Mouse (Mus musculus): ENCODE data around the gene Gm10553. TPM values are rescaled to one million over a fixed set of nuclear protein-coding genes. Genes with fewer than 3 reads are reported as not detected.
"Not testable (repeated sequence)": the region's sequence is repeated elsewhere in the genome, so short reads cannot be mapped to it uniquely, and the experiment has no call there.

The Gm10553 gene
- polyA plus RNA-seq, 1 experiment from 2014 or later = not detected

- ATAC-seq (ENCODE audit: low read depth) = not testable (repeated sequence)
These were observed 6.0 kb downstream of the Gm10553 start for GRCm38 (mm10) chr1:85106013-85106412.

GRCm38 (mm10) chr1:85109753-85110152 is 9.8 kb downstream of the Gm10553 start, which contains the start of gene A530032D15Rik:
Gene A530032D15Rik (minus strand): TSS chr1:85109853.
- not testable (repeated sequence) for H3K9ac ChIP-seq (ENCODE audit: low read length); H3K27me3 ChIP-seq (ENCODE audit: control insufficient read depth, insufficient read depth, low read depth, low read length); H3K9me3 ChIP-seq (ENCODE audit: control insufficient read depth, low read length); H3K27ac ChIP-seq (ENCODE audit: low read length); H3K4me1 ChIP-seq (replicated peaks; ENCODE audit: control insufficient read depth, insufficient read depth, low read length); H3K4me2 ChIP-seq (ENCODE audit: low read depth, low read length); H3K36me3 ChIP-seq (ENCODE audit: control insufficient read depth, insufficient read depth, low read length); ATAC-seq (ENCODE audit: low read depth); H3K4me3 ChIP-seq (ENCODE audit: low read length)
- no CpG with 5 or more reads among the region's 7 CpGs for WGBS

More at GRCm38 (mm10) chr1:85106013-85106412, 6.0 kb downstream of the Gm10553 start:
- not testable (repeated sequence) for H3K4me3 ChIP-seq (ENCODE audit: low read length); H3K27ac ChIP-seq (ENCODE audit: low read length); H3K36me3 ChIP-seq (ENCODE audit: control insufficient read depth, insufficient read depth, low read length); H3K9me3 ChIP-seq (ENCODE audit: control insufficient read depth, low read length); H3K4me2 ChIP-seq (ENCODE audit: low read depth, low read length); H3K4me1 ChIP-seq (replicated peaks; ENCODE audit: control insufficient read depth, insufficient read depth, low read length); H3K9ac ChIP-seq (ENCODE audit: low read length); H3K27me3 ChIP-seq (ENCODE audit: control insufficient read depth, insufficient read depth, low read depth, low read length)
- 69% methylated on average over 5 of the region's 6 CpGs for WGBS

DNA sequence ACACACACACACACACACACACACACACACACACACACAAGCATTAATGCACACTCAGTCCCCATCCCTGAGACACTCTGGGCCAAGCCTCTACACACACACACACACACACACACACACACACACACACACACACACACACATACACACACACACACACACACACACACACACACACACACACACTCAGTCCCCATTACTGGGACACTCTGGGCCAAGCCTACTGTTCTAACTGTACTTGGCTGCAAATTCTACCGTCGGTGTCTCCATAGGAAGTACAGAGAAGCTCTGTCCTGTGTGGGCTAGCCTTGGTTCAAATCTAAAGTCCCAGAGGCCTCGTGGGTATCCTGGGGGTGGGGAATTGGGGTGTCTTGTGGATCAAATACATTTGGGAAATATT is 10.9 kb downstream of the Gm10553 start:
- ATAC-seq (ENCODE audit: low read depth) = not testable (repeated sequence)
- WGBS = 80% methylated on average over 2 of the region's 3 CpGs

DNA sequence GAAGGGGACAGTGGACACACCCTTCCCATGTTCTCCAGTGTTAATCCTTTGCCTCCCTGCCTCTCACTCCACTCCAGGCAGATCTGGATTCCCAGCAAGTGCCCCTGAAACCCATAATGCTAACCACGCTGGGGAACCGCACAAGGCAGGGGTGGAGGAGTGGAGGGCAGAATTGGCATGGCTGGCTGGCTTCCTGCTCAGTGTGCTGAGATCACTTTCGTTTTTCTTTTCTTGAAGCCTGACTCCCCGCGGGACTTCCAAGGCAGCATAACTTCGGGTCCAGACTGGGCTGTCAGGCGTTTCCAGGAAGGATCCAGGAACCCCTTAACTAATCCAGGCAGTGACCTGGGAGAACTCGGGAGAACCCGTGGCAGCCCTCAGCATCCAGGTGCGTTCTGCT is 11.6 kb downstream of the Gm10553 start:
- H3K9me3 ChIP-seq (ENCODE audit: control insufficient read depth, low read length); ATAC-seq (ENCODE audit: low read depth); H3K27me3 ChIP-seq (ENCODE audit: control insufficient read depth, insufficient read depth, low read depth, low read length); H3K9ac ChIP-seq (ENCODE audit: low read length); H3K27ac ChIP-seq (ENCODE audit: low read length); H3K4me2 ChIP-seq (ENCODE audit: low read depth, low read length); H3K4me1 ChIP-seq (replicated peaks; ENCODE audit: control insufficient read depth, insufficient read depth, low read length); H3K4me3 ChIP-seq (ENCODE audit: low read length); H3K36me3 ChIP-seq (ENCODE audit: control insufficient read depth, insufficient read depth, low read length): not testable (repeated sequence)
- WGBS = 60% methylated on average over 7 of the region's 10 CpGs

More for the DNA sequence above, 10.9 kb downstream of the Gm10553 start:
- not testable (repeated sequence) for H3K4me1 ChIP-seq (replicated peaks; ENCODE audit: control insufficient read depth, insufficient read depth, low read length); H3K27me3 ChIP-seq (ENCODE audit: control insufficient read depth, insufficient read depth, low read depth, low read length); H3K9me3 ChIP-seq (ENCODE audit: control insufficient read depth, low read length); H3K27ac ChIP-seq (ENCODE audit: low read length); H3K36me3 ChIP-seq (ENCODE audit: control insufficient read depth, insufficient read depth, low read length); H3K4me3 ChIP-seq (ENCODE audit: low read length); H3K9ac ChIP-seq (ENCODE audit: low read length); H3K4me2 ChIP-seq (ENCODE audit: low read depth, low read length)

DNA sequence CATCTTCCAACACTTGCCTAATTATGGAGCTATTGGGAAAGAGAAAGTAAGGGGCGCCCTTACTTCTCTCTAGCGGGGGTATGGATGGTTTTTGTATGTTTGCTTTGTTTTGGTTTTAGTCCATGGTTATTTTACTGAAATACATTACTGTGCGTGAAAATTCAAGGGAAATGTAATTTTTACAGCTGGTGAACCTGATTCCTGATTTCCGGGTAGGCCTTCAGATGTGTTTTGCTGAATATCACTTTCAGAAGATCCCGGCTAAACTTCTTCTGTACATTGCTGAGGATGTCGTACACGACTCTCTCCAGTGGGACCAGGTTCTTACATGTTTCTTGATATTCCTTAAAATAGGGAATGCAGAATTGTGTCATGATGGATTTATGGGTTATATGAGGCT is 12.3 kb downstream of the Gm10553 start:
- H3K27me3 ChIP-seq (ENCODE audit: control insufficient read depth, insufficient read depth, low read depth, low read length); H3K4me1 ChIP-seq (replicated peaks; ENCODE audit: control insufficient read depth, insufficient read depth, low read length); H3K27ac ChIP-seq (ENCODE audit: low read length); H3K9ac ChIP-seq (ENCODE audit: low read length); H3K4me2 ChIP-seq (ENCODE audit: low read depth, low read length); H3K4me3 ChIP-seq (ENCODE audit: low read length); H3K36me3 ChIP-seq (ENCODE audit: control insufficient read depth, insufficient read depth, low read length); ATAC-seq (ENCODE audit: low read depth); H3K9me3 ChIP-seq (ENCODE audit: control insufficient read depth, low read length): not testable (repeated sequence)
- WGBS = 85% methylated on average over 7 of the region's 7 CpGs

DNA sequence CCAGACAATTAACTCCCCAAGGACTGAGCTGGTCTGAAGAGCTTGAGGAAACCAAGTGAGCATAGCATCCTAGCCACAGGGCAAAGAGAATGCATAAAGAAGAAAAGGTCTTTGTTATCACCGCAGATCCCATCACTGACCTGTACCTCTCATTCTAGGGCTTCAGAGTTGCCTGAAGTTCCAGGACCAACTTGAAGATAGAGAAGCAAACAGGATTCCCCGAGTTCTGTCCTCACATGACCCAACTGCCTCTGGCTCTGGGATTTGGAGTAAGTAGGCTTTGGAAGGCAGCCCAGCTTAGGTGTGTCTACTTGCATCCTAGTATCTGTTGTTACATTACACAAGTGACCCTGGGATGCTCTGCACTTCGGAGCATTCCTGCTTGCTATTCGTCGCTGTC is 12.9 kb downstream of the Gm10553 start:
- not testable (repeated sequence) for H3K4me3 ChIP-seq (ENCODE audit: low read length); H3K27ac ChIP-seq (ENCODE audit: low read length); H3K4me1 ChIP-seq (replicated peaks; ENCODE audit: control insufficient read depth, insufficient read depth, low read length); H3K4me2 ChIP-seq (ENCODE audit: low read depth, low read length); H3K36me3 ChIP-seq (ENCODE audit: control insufficient read depth, insufficient read depth, low read length); H3K9me3 ChIP-seq (ENCODE audit: control insufficient read depth, low read length); ATAC-seq (ENCODE audit: low read depth); H3K9ac ChIP-seq (ENCODE audit: low read length); H3K27me3 ChIP-seq (ENCODE audit: control insufficient read depth, insufficient read depth, low read depth, low read length)
- WGBS = 61% methylated on average over 2 of the region's 5 CpGs

DNA sequence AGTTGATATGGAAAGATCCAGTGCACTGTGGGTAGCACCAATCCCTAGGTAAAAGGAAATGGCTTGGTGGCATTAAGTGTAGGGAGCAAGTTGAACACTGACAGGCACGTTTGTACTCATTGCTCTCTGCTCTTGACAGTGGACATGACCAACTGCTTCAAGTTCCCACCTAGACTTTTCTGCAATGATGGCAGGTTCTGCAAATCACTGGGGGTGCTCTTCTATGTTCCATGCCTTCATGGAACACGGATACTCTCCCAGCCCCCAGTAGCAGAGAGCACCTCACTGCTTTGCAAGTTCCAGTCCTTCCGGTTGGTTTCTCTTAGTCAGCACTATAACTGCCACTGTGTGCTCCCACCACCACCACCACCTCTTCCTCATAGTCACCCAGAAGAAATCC is 14.1 kb downstream of the Gm10553 start:
- H3K9me3 ChIP-seq (ENCODE audit: control insufficient read depth, low read length); H3K4me2 ChIP-seq (ENCODE audit: low read depth, low read length); H3K36me3 ChIP-seq (ENCODE audit: control insufficient read depth, insufficient read depth, low read length); H3K9ac ChIP-seq (ENCODE audit: low read length); H3K4me1 ChIP-seq (replicated peaks; ENCODE audit: control insufficient read depth, insufficient read depth, low read length); H3K4me3 ChIP-seq (ENCODE audit: low read length); H3K27ac ChIP-seq (ENCODE audit: low read length); H3K27me3 ChIP-seq (ENCODE audit: control insufficient read depth, insufficient read depth, low read depth, low read length): not testable (repeated sequence)
- ATAC-seq (ENCODE audit: low read depth) = 0 out of 2 replicates have a peak, but pooled peaks have one; percentile 28
- 79% methylated on average over 3 of the region's 3 CpGs for WGBS

DNA sequence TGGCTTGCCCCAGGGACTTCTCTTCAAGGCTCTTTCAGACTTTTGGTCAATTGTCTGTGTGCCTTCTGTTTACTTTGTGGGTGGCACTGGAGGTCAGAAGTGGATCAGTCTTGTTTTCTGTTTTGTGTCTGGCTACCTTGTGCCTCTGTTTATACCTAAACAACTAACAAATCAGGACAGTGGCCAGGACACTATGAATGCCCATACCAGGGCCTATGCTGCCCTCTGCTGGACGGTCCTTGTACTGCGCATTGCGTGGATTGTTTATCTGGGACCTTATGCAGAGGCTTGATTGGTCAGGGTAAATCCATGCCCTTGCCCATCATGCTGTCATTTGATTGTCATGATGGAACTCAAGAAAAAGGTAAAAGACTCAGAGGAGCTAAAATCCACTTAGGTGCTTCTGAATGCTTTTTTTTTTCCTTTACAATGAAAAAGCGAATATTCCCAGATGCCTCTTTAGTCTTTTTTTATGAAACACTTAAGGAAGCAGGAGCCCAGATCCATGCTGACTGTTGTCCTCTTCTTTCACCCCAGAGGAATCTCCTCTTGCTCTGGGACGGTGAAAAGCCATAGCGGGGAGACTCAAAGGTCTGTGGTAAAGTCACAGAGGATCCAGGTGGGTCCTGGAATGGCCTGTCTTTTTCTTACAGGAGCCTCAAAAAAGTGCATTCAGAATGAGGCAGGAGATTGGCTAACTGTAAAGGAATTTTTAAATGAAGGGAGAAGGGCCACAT is 14.9 kb downstream of the Gm10553 start:
- not testable (repeated sequence) for H3K4me3 ChIP-seq (ENCODE audit: low read length); H3K9ac ChIP-seq (ENCODE audit: low read length); H3K4me1 ChIP-seq (replicated peaks; ENCODE audit: control insufficient read depth, insufficient read depth, low read length); H3K9me3 ChIP-seq (ENCODE audit: control insufficient read depth, low read length); H3K27ac ChIP-seq (ENCODE audit: low read length); ATAC-seq (ENCODE audit: low read depth); H3K27me3 ChIP-seq (ENCODE audit: control insufficient read depth, insufficient read depth, low read depth, low read length); H3K4me2 ChIP-seq (ENCODE audit: low read depth, low read length); H3K36me3 ChIP-seq (ENCODE audit: control insufficient read depth, insufficient read depth, low read length)
- 48% methylated on average over 6 of the region's 6 CpGs for WGBS

- not testable (repeated sequence) for H3K4me2 ChIP-seq (ENCODE audit: low read depth, low read length); H3K27ac ChIP-seq (ENCODE audit: low read length); H3K9me3 ChIP-seq (ENCODE audit: control insufficient read depth, low read length); H3K4me1 ChIP-seq (replicated peaks; ENCODE audit: control insufficient read depth, insufficient read depth, low read length); H3K36me3 ChIP-seq (ENCODE audit: control insufficient read depth, insufficient read depth, low read length); H3K4me3 ChIP-seq (ENCODE audit: low read length); H3K27me3 ChIP-seq (ENCODE audit: control insufficient read depth, insufficient read depth, low read depth, low read length); ATAC-seq (ENCODE audit: low read depth); H3K9ac ChIP-seq (ENCODE audit: low read length)
- 34% methylated on average over 4 of the region's 6 CpGs for WGBS
These were observed 17.6 kb downstream of the Gm10553 start for GRCm38 (mm10) chr1:85117537-85117936.

GRCm38 (mm10) chr1:85118341-85118740 is 18.4 kb downstream of the Gm10553 start:
- not testable (repeated sequence) for H3K27me3 ChIP-seq (ENCODE audit: control insufficient read depth, insufficient read depth, low read depth, low read length); ATAC-seq (ENCODE audit: low read depth); H3K27ac ChIP-seq (ENCODE audit: low read length); H3K4me2 ChIP-seq (ENCODE audit: low read depth, low read length); H3K4me3 ChIP-seq (ENCODE audit: low read length); H3K36me3 ChIP-seq (ENCODE audit: control insufficient read depth, insufficient read depth, low read length); H3K4me1 ChIP-seq (replicated peaks; ENCODE audit: control insufficient read depth, insufficient read depth, low read length); H3K9ac ChIP-seq (ENCODE audit: low read length); H3K9me3 ChIP-seq (ENCODE audit: control insufficient read depth, low read length)
- 68% methylated on average over 5 of the region's 6 CpGs for WGBS

Measured in lung, embryonic 16.5 days (tissue).